Mouse (Mus musculus) olfactory bulb, adult 2 months (tissue): Measurements from ENCODE around the gene Susd3.

Source experiments
- CTCF ChIP-seq: fragments of 200-500 bp; IDR thresholded peaks from 2 replicates; pipeline ENCODE4 v1.5.1; 2012; ENCODE audit warnings: low read depth, mild to moderate bottlenecking, low read length, moderate library complexity; ENCODE audit not compliant: insufficient read depth
- POLR2A ChIP-seq: fragments of 200-500 bp; IDR thresholded peaks from 2 replicates; pipeline ENCODE4 v1.6.1; 2012; ENCODE audit warnings: mild to moderate bottlenecking, low read depth, low read length, moderate library complexity; ENCODE audit not compliant: insufficient read depth

- TF ChIP-seq CTCF (no peak), POLR2A (no peak)
Observed at GRCm38 (mm10) chr13:49215128-49215503, 33.4 kb downstream of the Susd3 start.
